ENCODE assay signal across 16 mouse cellular contexts in the genomic region with DNA sequence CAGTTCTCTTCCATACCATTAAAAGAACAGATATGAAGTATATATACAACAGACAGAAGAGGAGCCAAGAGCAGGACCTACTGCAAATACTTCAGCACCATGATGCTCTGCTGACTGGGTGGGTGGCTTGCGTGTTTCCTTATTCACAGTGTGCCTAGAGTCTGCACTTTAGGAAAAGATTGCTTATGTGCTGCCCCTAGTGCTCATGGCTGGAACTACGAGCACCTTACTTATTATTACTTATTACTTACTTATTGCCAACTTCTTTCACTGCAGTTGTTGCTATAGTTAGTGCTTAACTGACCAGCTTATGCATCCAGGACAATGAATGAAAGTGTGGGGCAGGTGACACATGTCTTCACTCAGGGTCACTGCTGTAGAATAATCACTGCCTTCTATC.
A peak's percentile ranks its signal among the peaks of the same experiment; 100 is the strongest.
DNase-seq lines count a peak whose midpoint lies in the region; ATAC-seq and TF ChIP-seq lines count a peak whose summit lies in the region.
"Had no signal": no experiment of that assay in that cellular context is flagged by ENCODE, and none has a peak within 500 bp of the region (broad histone marks: within the 10 kb centered on the region; RNA-seq: fewer than 3 reads in every experiment).

No protein-coding gene starts in this region.

- intact Hi-C loops in left cerebral cortex, adult 2 months (cut with DNase I), result no loop called here
- intact Hi-C loops in left cerebral cortex, postnatal 36 days (cut with DNase I), result no loop called here

- H3K4me3 ChIP-seq in left cerebral cortex, adult 2 months, result no peak overlapping the region
- no peak overlapping the region for H3K4me3 ChIP-seq in G1E (ENCODE audit: low read depth, low read length)
- no peak overlapping the region for H3K4me3 ChIP-seq in limb, embryonic 10.5 days
- H3K4me3 ChIP-seq: intestine, embryonic 15.5 days; neural tube, embryonic 15.5 days had no signal

- H3K27me3 ChIP-seq in G1E (ENCODE audit: insufficient read depth, low read length), result peaks cover 4% of the 10 kb centered on the region; the same call in 1 of the 2 replicates
- no peaks in the 10 kb centered on the region for H3K27me3 ChIP-seq in limb, embryonic 10.5 days (ENCODE audit: low read depth, poor library complexity, severe bottlenecking)
- H3K27me3 ChIP-seq: intestine, embryonic 15.5 days; neural tube, embryonic 15.5 days had no signal

- no peak overlapping the region for H3K27ac ChIP-seq in left cerebral cortex, adult 2 months
- H3K27ac ChIP-seq in limb, embryonic 10.5 days, result no peak overlapping the region
- H3K27ac ChIP-seq: intestine, embryonic 15.5 days; neural tube, embryonic 15.5 days had no signal

- no peaks in the 10 kb centered on the region for H3K9me3 ChIP-seq in G1E (replicated peaks)
- H3K9me3 ChIP-seq in limb, embryonic 10.5 days (replicated peaks), result no peaks in the 10 kb centered on the region
- H3K9me3 ChIP-seq: intestine, embryonic 15.5 days; neural tube, embryonic 15.5 days had no signal

- no peaks in the 10 kb centered on the region for H3K4me1 ChIP-seq in G1E (ENCODE audit: insufficient read depth, low read depth, low read length)
- H3K4me1 ChIP-seq in limb, embryonic 10.5 days, result no peaks in the 10 kb centered on the region
- H3K4me1 ChIP-seq: intestine, embryonic 15.5 days; neural tube, embryonic 15.5 days had no signal

- DNase-seq in CD4-positive, CD25-positive, alpha-beta regulatory T cell, adult 2 months (ENCODE audit: low read depth, low spot score), result peak; percentile 2
- no peak for DNase-seq in left cerebral cortex, adult 2 months (ENCODE audit: extremely low spot score in 1 of 2, low spot score in 2 of 2)
- DNase-seq in left cerebral cortex, postnatal 36 days (ENCODE audit: low spot score in 2 of 2), result no peak
- no peak for DNase-seq in G1E (ENCODE audit: low spot score)
- DNase-seq in limb, embryonic 10.5 days (ENCODE audit: low spot score), result peak; percentile 27
- DNase-seq in right cerebral cortex, adult 2 months (ENCODE audit: low spot score in 2 of 2), result no peak
- DNase-seq: adrenal gland, adult 2 months; cerebellum, adult 8-10 months; liver; midbrain, embryonic 14.5 days; spleen, adult 18-20 months; thymus, adult 18-20 months had no signal

- ATAC-seq in CD4-positive, CD25-positive, alpha-beta regulatory T cell, adult 4 months, result no peak
- no peak for ATAC-seq in G1E (ENCODE audit: extremely low read depth, insufficient number of reproducible peaks, low FRiP score, poor library complexity, severe bottlenecking)
- no peak for ATAC-seq in frontal cortex, adult (ENCODE audit: low TSS enrichment)
- ATAC-seq: intestine, embryonic 15.5 days had no signal

- no peaks in the 10 kb centered on the region for H3K36me3 ChIP-seq in G1E (replicated peaks)
- no peaks in the 10 kb centered on the region for H3K36me3 ChIP-seq in limb, embryonic 10.5 days
- H3K36me3 ChIP-seq: intestine, embryonic 15.5 days; neural tube, embryonic 15.5 days had no signal

- WGBS in limb, embryonic 10.5 days, result 78% methylated on average over 2 of the region's 2 CpGs

- TF ChIP-seq CTCF in left cerebral cortex, adult 2 months (IDR thresholded peaks at IDR 0.05), result peak; percentile 50
- TF ChIP-seq CTCF in G1E (IDR thresholded peaks at IDR 0.05; ENCODE audit: low read depth, low read length), result peak; percentile 50

Comparison
In these comparisons a context has a peak if more than half of its experiments do, and no peak if none do; other contexts are left out.
1. DNase-seq: peak in CD4-positive, CD25-positive, alpha-beta regulatory T cell, adult 2 months (single experiment) and limb, embryonic 10.5 days (single experiment); none in left cerebral cortex, adult 2 months (0 of 2), left cerebral cortex, postnatal 36 days (0 of 2), G1E (single experiment) and right cerebral cortex, adult 2 months (0 of 2).